Mouse (Mus musculus): ENCODE measurements around the gene Arid5b.

Gene Arid5b

GRCm38 (mm10) chr10:68268629-68269028, 9.9 kb downstream of the Arid5b start:
- no peak for DNase-seq

GRCm38 (mm10) chr10:68263969-68264688, 14.4 kb downstream of the Arid5b start:
- DNase-seq: no peak

- no peak for DNase-seq
Observed at GRCm38 (mm10) chr10:68263296-68263968, 15.1 kb downstream of the Arid5b start.

GRCm38 (mm10) chr10:68259601-68260000, 18.9 kb downstream of the Arid5b start:
- DNase-seq: no peak

GRCm38 (mm10) chr10:68257358-68258056, 21.0 kb downstream of the Arid5b start:
- no peak for DNase-seq

- no peak for DNase-seq
Observed at GRCm38 (mm10) chr10:68256134-68256533, 22.4 kb downstream of the Arid5b start.

- DNase-seq: no peak
Observed at GRCm38 (mm10) chr10:68253452-68254117, 25.0 kb downstream of the Arid5b start.

GRCm38 (mm10) chr10:68252650-68253049, 25.9 kb downstream of the Arid5b start:
- no peak for DNase-seq

- no peak for DNase-seq
Observed at GRCm38 (mm10) chr10:68249355-68249782, 29.2 kb downstream of the Arid5b start.

GRCm38 (mm10) chr10:68248281-68249015, 30.1 kb downstream of the Arid5b start:
- DNase-seq: no peak

GRCm38 (mm10) chr10:68247490-68248280, 30.9 kb downstream of the Arid5b start:
- no peak for DNase-seq

- no peak for DNase-seq
Observed at GRCm38 (mm10) chr10:68246603-68247247, 31.8 kb downstream of the Arid5b start.

- no peak for DNase-seq
Observed at GRCm38 (mm10) chr10:68240804-68241485, 37.6 kb downstream of the Arid5b start.

- no peak for DNase-seq
Observed at GRCm38 (mm10) chr10:68240094-68240803, 38.3 kb downstream of the Arid5b start.

- DNase-seq: no peak
Observed at GRCm38 (mm10) chr10:68239426-68240070, 39.0 kb downstream of the Arid5b start.

- no peak for DNase-seq
Observed at GRCm38 (mm10) chr10:68238707-68239425, 39.7 kb downstream of the Arid5b start.

- no peak for DNase-seq
Observed at GRCm38 (mm10) chr10:68238182-68238581, 40.4 kb downstream of the Arid5b start.

GRCm38 (mm10) chr10:68236956-68237455, 41.5 kb downstream of the Arid5b start:
- no peak for DNase-seq
